Mouse (Mus musculus): ENCODE data around the gene Vhl.

GRCm38 (mm10) chr6:113602821-113603220 lies 20.9 kb upstream of the Vhl start:
- no peak for TF ChIP-seq POLR2A (IDR thresholded peaks at IDR 0.05; ENCODE audit: borderline replicate concordance, control insufficient read depth, low read depth, low read length)
- no peak for TF ChIP-seq CTCF (IDR thresholded peaks at IDR 0.05; ENCODE audit: control insufficient read depth, insufficient read depth, low read length)
